Mouse (Mus musculus): ENCODE results near the gene Mllt6. TPM values are rescaled to one million over a fixed set of nuclear protein-coding genes. Genes with fewer than 3 reads are reported as not detected.
"Not testable (repeated sequence)": the region's sequence is repeated elsewhere in the genome, so short reads cannot be mapped to it uniquely, and the experiment has no call there.

Gene Mllt6
- total RNA-seq, 2 experiments from 2014 or later: 58.1 to 61.7 TPM

GRCm38 (mm10) chr11:97703039-97703826 lies 40.0 kb downstream of the Mllt6 start, which contains the start of gene Psmb3:
Gene Psmb3, plus strand, starts transcription at chr11:97703399.
- DNase-seq: peak; percentile 97 to 99
- intact Hi-C loops (cut with DNase I): loop anchor here (5.0 kb wide), 1 partner anchor 284 kb away; the partner anchor contains the start of gene Plxdc1

GRCm38 (mm10) chr11:97710067-97710466 lies 46.9 kb downstream of the Mllt6 start:
- intact Hi-C loops (cut with DNase I); DNase-seq: not testable (repeated sequence)

GRCm38 (mm10) chr11:97711200-97711900 lies 48.1 kb downstream of the Mllt6 start:
- DNase-seq: no peak
- intact Hi-C loops (cut with DNase I): no loop called here

- intact Hi-C loops (cut with DNase I): no loop called here
- DNase-seq: no peak
Observed at GRCm38 (mm10) chr11:97712286-97712685, 49.1 kb downstream of the Mllt6 start.

GRCm38 (mm10) chr11:97713896-97714295 lies 50.7 kb downstream of the Mllt6 start:
- DNase-seq: peak in 1 of 2 experiments; percentile 34
- intact Hi-C loops (cut with DNase I): no loop called here

- intact Hi-C loops (cut with DNase I): no loop called here
- DNase-seq: no peak
Observed at GRCm38 (mm10) chr11:97714356-97714755, 51.1 kb downstream of the Mllt6 start.

GRCm38 (mm10) chr11:97714784-97715760 lies 51.9 kb downstream of the Mllt6 start:
- DNase-seq: peak; percentile 53 to 57
- intact Hi-C loops (cut with DNase I): no loop called here

- DNase-seq: no peak
- intact Hi-C loops (cut with DNase I): no loop called here
Observed at GRCm38 (mm10) chr11:97716021-97716420, 52.8 kb downstream of the Mllt6 start.

GRCm38 (mm10) chr11:97717369-97718280 lies 54.4 kb downstream of the Mllt6 start:
- DNase-seq: no peak
- intact Hi-C loops (cut with DNase I): no loop called here

- intact Hi-C loops (cut with DNase I): no loop called here
- DNase-seq: no peak
Observed at GRCm38 (mm10) chr11:97718281-97718860, 55.2 kb downstream of the Mllt6 start.

GRCm38 (mm10) chr11:97719041-97719440 lies 55.8 kb downstream of the Mllt6 start:
- DNase-seq: no peak
- intact Hi-C loops (cut with DNase I): no loop called here

- intact Hi-C loops (cut with DNase I): no loop called here
- no peak for DNase-seq
Observed at GRCm38 (mm10) chr11:97721338-97721737, 58.1 kb downstream of the Mllt6 start.

- DNase-seq: no peak
- intact Hi-C loops (cut with DNase I): no loop called here
Observed at GRCm38 (mm10) chr11:97723709-97724108, 60.5 kb downstream of the Mllt6 start.

GRCm38 (mm10) chr11:97728311-97728710 lies 65.1 kb downstream of the Mllt6 start:
- DNase-seq: no peak
- intact Hi-C loops (cut with DNase I): no loop called here

GRCm38 (mm10) chr11:97728730-97729129 lies 65.5 kb downstream of the Mllt6 start:
- intact Hi-C loops (cut with DNase I): no loop called here
- DNase-seq: no peak

- DNase-seq: no peak
- intact Hi-C loops (cut with DNase I): no loop called here
Observed at GRCm38 (mm10) chr11:97733689-97734088, 70.5 kb downstream of the Mllt6 start.

- DNase-seq; intact Hi-C loops (cut with DNase I): not testable (repeated sequence)
Observed at GRCm38 (mm10) chr11:97734810-97735209, 71.6 kb downstream of the Mllt6 start.
